17 mouse cellular contexts compared by ENCODE assay signal in genomic region chr2:24560201-24560600, GRCm38 (mm10).
"Had no signal": no experiment of that assay in that cellular context is flagged by ENCODE, and none has a peak within 500 bp of the region (broad histone marks: within the 10 kb centered on the region; RNA-seq: fewer than 3 reads in every experiment).

No protein-coding gene starts in this region.

- ATAC-seq: liver, postnatal 0 days; midbrain, embryonic 13.5 days; midbrain, embryonic 15.5 days had no signal

- H3K36me3 ChIP-seq: liver, embryonic 13.5 days; liver, embryonic 15.5 days; midbrain, embryonic 13.5 days; midbrain, embryonic 15.5 days; neural tube, embryonic 12.5 days; stomach, embryonic 15.5 days had no signal

- H3K27ac ChIP-seq: liver, embryonic 13.5 days; liver, embryonic 15.5 days; macrophage; midbrain, embryonic 13.5 days; midbrain, embryonic 15.5 days; neural tube, embryonic 12.5 days; stomach, embryonic 15.5 days; stomach, postnatal 0 days had no signal

- H3K27me3 ChIP-seq: liver, embryonic 13.5 days; liver, embryonic 15.5 days; megakaryocyte, embryonic 14.5 days; midbrain, embryonic 13.5 days; midbrain, embryonic 15.5 days; neural tube, embryonic 12.5 days; stomach, embryonic 15.5 days had no signal

- H3K9ac ChIP-seq: liver, embryonic 13.5 days; liver, embryonic 15.5 days; liver, postnatal 0 days; lung, embryonic 14.5 days; midbrain, embryonic 13.5 days; midbrain, embryonic 15.5 days; neural tube, embryonic 12.5 days; stomach, embryonic 15.5 days had no signal

- H3K4me1 ChIP-seq: liver, embryonic 13.5 days; liver, embryonic 15.5 days; midbrain, embryonic 13.5 days; midbrain, embryonic 15.5 days; neural tube, embryonic 12.5 days; stomach, embryonic 15.5 days had no signal

- H3K4me2 ChIP-seq: liver, embryonic 13.5 days; liver, embryonic 15.5 days; lung, embryonic 14.5 days; midbrain, embryonic 11.5 days; midbrain, embryonic 13.5 days; midbrain, embryonic 15.5 days; neural tube, embryonic 12.5 days; stomach, embryonic 15.5 days had no signal

- H3K9me3 ChIP-seq: liver, embryonic 13.5 days; liver, embryonic 15.5 days; megakaryocyte, embryonic 14.5 days; midbrain, embryonic 13.5 days; midbrain, embryonic 15.5 days; neural tube, embryonic 12.5 days; stomach, embryonic 15.5 days had no signal

- H3K4me3 ChIP-seq: liver, embryonic 13.5 days; liver, embryonic 15.5 days; megakaryocyte, embryonic 14.5 days; midbrain, embryonic 13.5 days; midbrain, embryonic 15.5 days; neural tube, embryonic 12.5 days; stomach, embryonic 15.5 days had no signal

- DNase-seq: liver, embryonic 13.5 days; liver, postnatal 0 days; lung, embryonic 14.5 days; lung, postnatal 36 days; right cerebral cortex, postnatal 14 days; thymus, adult 2 months; thymus, postnatal 25 days; thymus, postnatal 4 days had no signal
